Mouse (Mus musculus): ENCODE measurements at regions not wholly inside any gene's neighbourhood (a gene's known extent, or its start where the extent isn't known, plus 50 kb on each side); places are given as distances from the start of the nearest gene placed in this dataset.

DNA sequence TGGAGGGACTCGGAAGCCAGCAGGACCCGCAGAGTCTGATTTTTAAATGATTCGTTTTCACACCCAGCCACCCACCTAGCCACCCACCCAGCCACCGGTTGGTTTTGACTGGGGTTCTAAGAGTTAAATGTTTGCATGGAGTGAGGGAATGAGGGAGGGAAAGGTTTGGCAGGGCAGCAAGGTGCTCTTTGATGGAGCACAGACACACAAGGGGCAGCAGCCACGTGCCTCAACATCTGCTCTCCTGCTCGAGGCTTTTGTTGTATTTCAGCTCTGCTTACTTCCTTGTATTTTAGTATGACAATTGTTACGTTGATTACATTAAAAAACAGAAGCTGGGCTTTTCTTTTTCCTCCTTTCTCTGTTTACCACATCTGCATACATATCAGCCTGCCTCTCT is 367.6 kb downstream of the Ajap1 start:
- Histone ChIP-seq H3K27me3 (ENCODE audit: control insufficient read depth, insufficient read depth, low read depth, low read length) (no peaks in the 10 kb centered on the region), H3K9ac (ENCODE audit: low read depth, low read length) (no peak overlapping the region), H3K27ac (ENCODE audit: low read length) (no peak overlapping the region), H3K4me2 (ENCODE audit: low read depth, low read length) (no peak overlapping the region), H3K4me1 (ENCODE audit: control insufficient read depth, low read depth, low read length) (no peaks in the 10 kb centered on the region), H3K36me3 (ENCODE audit: control insufficient read depth, insufficient read depth) (no peaks in the 10 kb centered on the region), H3K4me3 (ENCODE audit: low read depth, low read length) (no peak overlapping the region), H3K9me3 (replicated peaks; ENCODE audit: control insufficient read depth, low read length) (peaks cover 2% of the 10 kb centered on the region)
- WGBS (ENCODE audit: insufficient replicate concordance): 50% methylated on average over 7 of the region's 7 CpGs
- no peak for ATAC-seq (ENCODE audit: low read depth)

DNA sequence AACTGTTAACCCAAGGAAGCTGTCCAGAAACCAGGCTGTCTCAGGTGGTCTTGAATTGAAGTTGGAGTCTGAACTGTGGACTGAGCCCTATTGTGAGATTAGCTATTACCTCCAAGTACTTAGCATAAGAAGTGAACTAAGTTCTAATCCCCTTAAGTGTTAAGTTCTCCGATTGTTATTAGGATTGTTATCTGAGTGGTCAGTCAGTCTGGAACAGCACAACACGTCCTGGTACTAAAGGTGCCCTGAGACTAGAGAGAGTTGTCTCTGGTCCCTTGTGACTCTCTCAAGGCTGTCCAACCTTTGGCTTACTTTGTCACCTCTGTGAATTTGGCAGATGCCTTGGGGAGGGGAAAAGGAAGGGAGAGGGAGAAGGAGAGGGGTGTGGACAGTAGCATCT is 369.0 kb downstream of the Ajap1 start:
- Histone ChIP-seq H3K4me2 (ENCODE audit: low read depth, low read length) (no peak overlapping the region), H3K4me3 (ENCODE audit: low read depth, low read length) (no peak overlapping the region), H3K9me3 (replicated peaks; ENCODE audit: control insufficient read depth, low read length) (peaks cover 2% of the 10 kb centered on the region), H3K4me1 (ENCODE audit: control insufficient read depth, low read depth, low read length) (no peaks in the 10 kb centered on the region), H3K36me3 (ENCODE audit: control insufficient read depth, insufficient read depth) (no peaks in the 10 kb centered on the region), H3K27me3 (ENCODE audit: control insufficient read depth, insufficient read depth, low read depth, low read length) (no peaks in the 10 kb centered on the region), H3K27ac (ENCODE audit: low read length) (no peak overlapping the region), H3K9ac (ENCODE audit: low read depth, low read length) (no peak overlapping the region)
- no peak for ATAC-seq (ENCODE audit: low read depth)
- WGBS (ENCODE audit: insufficient replicate concordance): 49% methylated on average over 2 of the region's 2 CpGs

DNA sequence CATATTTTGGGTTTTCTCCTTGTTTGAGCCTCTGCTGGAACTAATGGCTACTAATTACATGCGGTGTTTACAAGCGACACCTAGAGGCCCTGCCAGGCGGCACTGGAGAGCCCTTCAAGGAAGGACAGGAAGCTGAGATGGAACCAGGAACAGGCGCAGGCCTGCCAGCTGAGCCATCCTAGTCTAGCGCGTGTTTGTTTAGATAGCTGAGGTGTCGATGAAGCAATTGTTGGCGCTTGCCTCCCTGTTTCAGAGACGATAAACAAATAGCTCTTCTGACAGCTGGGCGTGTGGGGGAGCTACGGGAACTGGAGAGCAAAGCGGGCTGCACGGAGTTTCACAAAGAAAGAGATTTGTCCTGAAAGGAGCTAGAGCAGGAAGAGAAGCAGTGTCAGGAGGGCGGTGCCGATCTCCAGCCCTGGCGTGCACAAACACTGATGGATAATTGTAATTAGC is 372.3 kb downstream of the Ajap1 start:
- Histone ChIP-seq H3K27ac (ENCODE audit: low read length) (no peak overlapping the region), H3K4me3 (ENCODE audit: low read depth, low read length) (no peak overlapping the region), H3K9ac (ENCODE audit: low read depth, low read length) (no peak overlapping the region), H3K9me3 (replicated peaks; ENCODE audit: control insufficient read depth, low read length) (peaks cover 2% of the 10 kb centered on the region), H3K4me1 (ENCODE audit: control insufficient read depth, low read depth, low read length) (no peaks in the 10 kb centered on the region), H3K27me3 (ENCODE audit: control insufficient read depth, insufficient read depth, low read depth, low read length) (no peaks in the 10 kb centered on the region), H3K4me2 (ENCODE audit: low read depth, low read length) (no peak overlapping the region), H3K36me3 (ENCODE audit: control insufficient read depth, insufficient read depth) (no peaks in the 10 kb centered on the region)
- WGBS (ENCODE audit: insufficient replicate concordance): 36% methylated on average over 16 of the region's 16 CpGs
- ATAC-seq (ENCODE audit: low read depth): no peak

DNA sequence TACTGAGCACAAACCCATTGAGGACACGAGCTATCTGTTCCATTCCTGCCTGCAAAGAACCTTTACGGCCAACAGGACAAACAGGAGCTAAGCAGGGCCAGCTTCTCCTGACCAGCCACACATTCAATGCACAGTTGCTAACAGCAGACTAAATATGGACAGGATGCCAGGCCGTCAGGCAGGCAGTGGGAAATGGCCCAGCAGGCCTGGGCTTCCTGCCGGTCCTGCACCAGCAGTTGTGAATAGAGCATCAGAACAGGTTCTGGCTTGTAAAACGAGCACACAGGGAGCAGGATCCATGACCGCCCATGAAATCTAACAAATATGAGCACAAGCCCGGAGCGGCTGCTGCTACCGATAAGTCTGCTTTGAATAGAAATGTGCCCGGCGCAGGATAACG is 384.0 kb downstream of the Ajap1 start:
- H3K4me1 ChIP-seq (ENCODE audit: control insufficient read depth, low read depth, low read length): no peaks in the 10 kb centered on the region
- H3K27me3 ChIP-seq (ENCODE audit: control insufficient read depth, insufficient read depth, low read depth, low read length): no peaks in the 10 kb centered on the region
- WGBS (ENCODE audit: insufficient replicate concordance): 70% methylated on average over 12 of the region's 12 CpGs
- H3K36me3 ChIP-seq (ENCODE audit: control insufficient read depth, insufficient read depth): no peaks in the 10 kb centered on the region
- no peak overlapping the region for H3K9ac ChIP-seq (ENCODE audit: low read depth, low read length)
- H3K4me3 ChIP-seq (ENCODE audit: low read depth, low read length): no peak overlapping the region
- no peak overlapping the region for H3K4me2 ChIP-seq (ENCODE audit: low read depth, low read length)
- H3K27ac ChIP-seq (ENCODE audit: low read length): no peak overlapping the region
- ATAC-seq (ENCODE audit: low read depth): no peak
- H3K9me3 ChIP-seq (replicated peaks; ENCODE audit: control insufficient read depth, low read length): no peaks in the 10 kb centered on the region; the same call in 1 of the 2 replicates

DNA sequence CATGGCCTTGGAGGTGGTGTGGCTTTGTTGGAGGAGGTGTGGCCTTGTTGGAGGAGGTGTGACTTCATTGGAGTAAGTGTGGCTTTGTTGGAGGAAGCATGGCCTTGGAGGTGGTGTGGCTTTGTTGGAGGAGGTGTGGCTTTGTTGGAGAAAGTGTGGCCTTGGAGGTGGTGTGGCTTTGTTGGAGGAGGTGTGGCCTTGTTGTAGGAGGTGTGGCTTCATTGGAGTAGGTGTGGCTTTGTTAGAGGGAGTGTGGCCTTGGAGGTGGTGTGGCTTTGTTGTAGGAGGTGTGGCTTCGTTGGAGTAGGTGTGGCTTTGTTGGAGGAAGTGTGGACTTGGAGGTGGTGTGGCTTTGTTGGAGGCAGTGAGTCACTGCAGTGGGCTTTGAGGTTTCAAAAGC is 385.0 kb downstream of the Ajap1 start:
- no peaks in the 10 kb centered on the region for H3K27me3 ChIP-seq (ENCODE audit: control insufficient read depth, insufficient read depth, low read depth, low read length)
- no peaks in the 10 kb centered on the region; the same call in 1 of the 2 replicates for H3K9me3 ChIP-seq (replicated peaks; ENCODE audit: control insufficient read depth, low read length)
- H3K9ac ChIP-seq (ENCODE audit: low read depth, low read length): no peak overlapping the region
- no peaks in the 10 kb centered on the region for H3K4me1 ChIP-seq (ENCODE audit: control insufficient read depth, low read depth, low read length)
- 33% methylated on average over 1 of the region's 1 CpGs for WGBS (ENCODE audit: insufficient replicate concordance)
- no peak overlapping the region for H3K4me2 ChIP-seq (ENCODE audit: low read depth, low read length)
- H3K4me3 ChIP-seq (ENCODE audit: low read depth, low read length): no peak overlapping the region
- no peak overlapping the region for H3K27ac ChIP-seq (ENCODE audit: low read length)
- no peaks in the 10 kb centered on the region for H3K36me3 ChIP-seq (ENCODE audit: control insufficient read depth, insufficient read depth)
- ATAC-seq (ENCODE audit: low read depth): no peak

DNA sequence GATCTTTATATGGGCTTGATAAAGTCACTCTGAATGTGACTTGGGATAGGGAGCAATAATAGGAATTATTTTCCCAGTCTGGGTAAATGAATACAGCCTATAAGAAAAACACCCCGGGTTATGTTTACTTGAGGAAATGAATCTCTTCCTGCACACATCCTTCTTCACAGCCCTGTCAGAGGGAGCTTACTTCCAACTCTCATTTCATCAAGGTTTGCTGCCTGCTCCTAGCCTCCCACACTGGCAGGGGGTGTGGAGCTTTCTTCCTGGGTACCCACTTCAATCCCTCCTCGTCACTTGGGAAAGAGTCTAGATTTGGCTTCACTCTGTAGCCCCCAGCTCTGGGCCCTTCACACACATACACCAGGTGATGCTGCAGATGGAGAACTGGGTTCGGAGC is 389.5 kb downstream of the Ajap1 start:
- no peaks in the 10 kb centered on the region for H3K27me3 ChIP-seq (ENCODE audit: control insufficient read depth, insufficient read depth, low read depth, low read length)
- no peak overlapping the region for H3K4me2 ChIP-seq (ENCODE audit: low read depth, low read length)
- H3K27ac ChIP-seq (ENCODE audit: low read length): no peak overlapping the region
- WGBS (ENCODE audit: insufficient replicate concordance): 37% methylated on average over 3 of the region's 3 CpGs
- H3K4me3 ChIP-seq (ENCODE audit: low read depth, low read length): no peak overlapping the region
- H3K9me3 ChIP-seq (replicated peaks; ENCODE audit: control insufficient read depth, low read length): no peaks in the 10 kb centered on the region; the same call in 1 of the 2 replicates
- H3K9ac ChIP-seq (ENCODE audit: low read depth, low read length): no peak overlapping the region
- no peaks in the 10 kb centered on the region for H3K36me3 ChIP-seq (ENCODE audit: control insufficient read depth, insufficient read depth)
- ATAC-seq (ENCODE audit: low read depth): no peak
- no peaks in the 10 kb centered on the region for H3K4me1 ChIP-seq (ENCODE audit: control insufficient read depth, low read depth, low read length)

DNA sequence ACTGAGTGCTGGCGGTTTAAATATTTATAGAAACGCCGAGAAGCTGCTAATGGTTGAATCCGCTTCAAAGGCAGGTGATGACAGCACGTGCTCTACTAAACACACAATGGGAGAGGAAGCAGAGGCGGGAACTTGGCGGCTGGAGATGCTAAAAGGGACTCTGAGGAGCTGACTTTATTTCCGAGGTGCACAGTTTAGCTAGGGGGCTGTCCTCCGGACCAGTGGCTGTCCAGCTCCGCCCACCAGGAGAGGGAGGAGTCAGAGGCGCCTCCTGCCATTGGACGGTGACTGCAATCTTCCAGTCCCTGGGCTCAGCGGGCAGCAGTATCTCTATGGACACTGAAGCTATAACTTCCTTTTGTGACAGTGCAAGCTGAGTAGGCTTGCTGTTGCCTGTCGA is 400.4 kb downstream of the Ajap1 start:
- no peak overlapping the region for H3K27ac ChIP-seq (ENCODE audit: low read length)
- no peak overlapping the region for H3K4me3 ChIP-seq (ENCODE audit: low read depth, low read length)
- WGBS (ENCODE audit: insufficient replicate concordance): 33% methylated on average over 14 of the region's 14 CpGs
- no peaks in the 10 kb centered on the region for H3K4me1 ChIP-seq (ENCODE audit: control insufficient read depth, low read depth, low read length)
- H3K36me3 ChIP-seq (ENCODE audit: control insufficient read depth, insufficient read depth): no peaks in the 10 kb centered on the region
- no peaks in the 10 kb centered on the region; the same call in 1 of the 2 replicates for H3K9me3 ChIP-seq (replicated peaks; ENCODE audit: control insufficient read depth, low read length)
- H3K4me2 ChIP-seq (ENCODE audit: low read depth, low read length): no peak overlapping the region
- ATAC-seq (ENCODE audit: low read depth): no peak
- H3K27me3 ChIP-seq (ENCODE audit: control insufficient read depth, insufficient read depth, low read depth, low read length): no peaks in the 10 kb centered on the region
- no peak overlapping the region for H3K9ac ChIP-seq (ENCODE audit: low read depth, low read length)

DNA sequence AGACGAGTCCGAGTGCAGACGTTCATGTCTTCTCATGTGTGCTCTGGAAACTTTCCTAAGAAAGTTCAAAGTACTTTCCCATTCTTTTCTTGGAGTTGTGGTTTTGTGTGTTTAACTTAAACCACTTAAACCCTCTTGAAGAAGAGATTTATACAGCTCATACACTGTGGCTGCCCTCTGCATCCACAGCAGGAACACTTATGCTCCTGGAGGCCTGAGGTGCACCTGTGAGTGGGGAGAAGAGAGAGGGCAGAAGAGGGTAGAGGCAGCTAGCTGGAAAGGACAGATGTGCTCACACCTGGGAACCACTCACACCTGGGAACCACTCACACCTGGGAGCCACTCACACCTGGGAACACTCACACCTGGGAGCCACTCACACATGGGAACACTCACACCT is 408.0 kb downstream of the Ajap1 start:
- Histone ChIP-seq H3K9me3 (replicated peaks; ENCODE audit: control insufficient read depth, low read length) (no peaks in the 10 kb centered on the region), H3K9ac (ENCODE audit: low read depth, low read length) (no peak overlapping the region), H3K4me1 (ENCODE audit: control insufficient read depth, low read depth, low read length) (no peaks in the 10 kb centered on the region), H3K4me2 (ENCODE audit: low read depth, low read length) (no peak overlapping the region), H3K4me3 (ENCODE audit: low read depth, low read length) (no peak overlapping the region), H3K27me3 (ENCODE audit: control insufficient read depth, insufficient read depth, low read depth, low read length) (no peaks in the 10 kb centered on the region), H3K36me3 (ENCODE audit: control insufficient read depth, insufficient read depth) (no peaks in the 10 kb centered on the region), H3K27ac (ENCODE audit: low read length) (no peak overlapping the region)
- no peak for ATAC-seq (ENCODE audit: low read depth)
- 71% methylated on average over 3 of the region's 3 CpGs for WGBS (ENCODE audit: insufficient replicate concordance)

DNA sequence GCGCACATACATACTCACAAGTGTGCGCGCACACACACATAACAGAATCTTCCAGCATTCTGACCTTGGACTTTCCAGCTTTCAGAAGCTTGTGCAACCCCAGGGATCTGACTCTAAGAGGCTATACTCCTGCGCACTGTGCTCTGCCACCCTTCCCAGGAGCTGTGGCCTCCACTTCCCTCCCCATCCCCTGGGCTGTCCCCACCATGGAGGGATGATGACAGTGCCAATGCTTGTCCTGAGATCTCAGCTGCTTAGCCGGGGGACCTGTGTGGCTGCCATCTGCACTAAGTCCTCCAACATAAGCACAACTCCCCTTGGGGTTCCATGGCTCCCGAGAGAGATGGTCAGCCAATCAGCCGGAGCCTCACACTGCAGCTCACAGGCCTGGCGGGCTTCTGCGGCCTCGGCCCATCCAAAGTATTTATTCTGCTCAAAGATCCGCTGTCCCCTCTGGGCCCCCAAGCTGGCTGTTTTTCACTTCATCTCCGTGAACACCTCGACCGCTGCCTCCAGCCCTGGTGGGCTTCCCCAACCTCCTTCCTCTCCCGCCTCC is 412.3 kb downstream of the Ajap1 start:
- H3K27me3 ChIP-seq (ENCODE audit: control insufficient read depth, insufficient read depth, low read depth, low read length): no peaks in the 10 kb centered on the region

More for the DNA sequence above, 412.3 kb downstream of the Ajap1 start:
- Histone ChIP-seq H3K4me1 (ENCODE audit: control insufficient read depth, low read depth, low read length) (no peaks in the 10 kb centered on the region), H3K9ac (ENCODE audit: low read depth, low read length) (no peak overlapping the region), H3K36me3 (ENCODE audit: control insufficient read depth, insufficient read depth) (no peaks in the 10 kb centered on the region), H3K9me3 (replicated peaks; ENCODE audit: control insufficient read depth, low read length) (no peaks in the 10 kb centered on the region), H3K4me2 (ENCODE audit: low read depth, low read length) (no peak overlapping the region), H3K4me3 (ENCODE audit: low read depth, low read length) (no peak overlapping the region), H3K27ac (ENCODE audit: low read length) (no peak overlapping the region)
- ATAC-seq (ENCODE audit: low read depth): no peak
- WGBS (ENCODE audit: insufficient replicate concordance): 60% methylated on average over 15 of the region's 15 CpGs
